Mouse (Mus musculus) central nervous system, embryonic 14 days (tissue): Measurements from ENCODE around the gene Gm17175. TPM values are rescaled to one million over a fixed set of nuclear protein-coding genes. Genes with fewer than 3 reads are reported as not detected.

Experiments used
- polyA plus RNA-seq: library from polyadenylated mRNA; depleted of rRNA; stranded (reverse); fragments of >200 nt; gene quantifications from 2 replicates; pipeline ENCODE4 v1.2.3, GENCODE M21; 2012; rRNA removed

Gm17175 gene
- not detected in 2 replicates for polyA plus RNA-seq

DNA sequence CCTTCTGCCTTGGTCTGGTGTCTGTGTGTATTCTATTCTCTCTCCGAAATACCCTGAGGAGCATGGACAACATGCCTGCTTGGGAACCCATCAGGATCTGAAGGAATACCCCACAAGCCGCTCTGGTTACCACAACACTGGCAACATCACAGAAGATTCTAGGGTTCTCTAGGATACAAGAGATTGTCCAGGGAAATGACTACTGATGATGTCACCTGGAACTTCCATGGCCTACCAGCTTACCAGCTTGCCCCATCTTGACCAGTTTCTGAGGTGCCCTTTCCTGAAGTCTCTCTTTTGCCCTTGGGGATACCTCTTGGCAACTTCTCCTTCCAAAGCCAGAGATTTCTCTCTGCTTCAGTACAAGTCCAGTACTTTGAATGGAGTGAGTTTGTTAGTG, at the start of gene Gm17175:
TSS of gene Gm17175 (minus strand) at position 101 of the 400 bp plus-strand sequence.

DNA sequence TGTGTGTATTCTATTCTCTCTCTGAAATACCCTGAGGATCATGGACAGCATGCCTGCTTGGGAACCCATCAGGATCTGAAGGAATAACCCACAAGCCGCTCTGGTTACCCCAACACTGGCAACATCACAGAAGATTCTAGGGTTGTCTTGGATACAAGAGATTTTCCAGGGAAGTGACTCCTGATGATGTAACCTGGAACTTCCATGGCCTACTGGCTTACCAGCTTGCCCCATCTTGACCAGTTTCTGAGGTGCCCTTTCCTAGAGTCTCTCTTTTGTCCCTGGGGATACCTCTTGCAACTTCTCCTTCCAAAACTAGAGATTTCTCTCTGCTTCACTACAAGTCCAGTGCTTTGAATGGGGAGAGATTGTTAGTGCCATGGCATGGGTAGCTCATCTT, 37.3 kb upstream of the Gm17175 start, which contains the start of gene Gm17078:
TSS of gene Gm17078 (minus strand) at position 101 of the 400 bp plus-strand sequence.

DNA sequence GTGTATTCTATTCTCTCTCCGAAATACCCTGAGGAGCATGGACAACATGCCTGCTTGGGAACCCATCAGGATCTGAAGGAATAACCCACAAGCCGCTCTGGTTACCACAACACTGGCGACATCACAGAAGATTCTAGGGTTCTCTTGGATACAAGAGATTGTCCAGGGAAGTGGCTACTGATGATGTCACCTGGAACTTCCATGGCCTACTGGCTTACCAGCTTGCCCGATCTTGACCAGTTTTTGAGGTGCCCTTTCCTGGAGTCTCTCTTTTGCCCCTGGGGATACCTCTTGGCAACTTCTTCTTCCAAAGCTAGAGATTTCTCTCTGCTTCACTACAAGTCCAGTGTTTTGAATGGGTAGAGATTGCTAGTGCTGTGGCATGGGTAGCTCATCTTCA, 18.2 kb upstream of the Gm17175 start, which contains the start of gene Gm17174:
TSS of gene Gm17174 (minus strand) at position 101 of the 400 bp plus-strand sequence.

DNA sequence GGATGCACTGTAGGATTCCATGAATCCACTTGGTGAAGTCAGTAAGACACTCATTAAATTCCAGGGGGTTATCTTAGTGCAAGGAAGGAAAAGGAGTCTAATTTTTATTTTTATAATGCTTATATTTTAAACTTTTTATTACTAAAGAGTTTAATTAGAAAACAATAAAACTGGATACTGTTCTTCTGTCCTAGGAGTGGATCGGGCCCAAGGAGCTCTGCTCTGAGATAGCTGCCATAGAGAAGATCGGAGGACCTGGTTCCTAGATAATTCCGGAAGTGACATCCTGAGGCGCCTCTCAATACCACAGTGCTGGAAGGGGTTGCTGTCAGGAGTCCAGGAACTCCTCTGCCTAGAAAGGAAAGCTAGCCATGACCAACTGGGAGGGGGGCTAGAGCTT, 21.4 kb downstream of the Gm17175 start, which contains the start of gene Gm5622:
TSS of gene Gm5622 (plus strand) at position 301 of the 400 bp plus-strand sequence.

Other genes starting within 250 kb of the Gm17175 start
- gene Gm7247, start 212.3 kb downstream of the Gm17175 start, polyA plus RNA-seq = not detected in 2 replicates
- gene Vmn2r88, start 163.2 kb downstream of the Gm17175 start, polyA plus RNA-seq = not detected in 2 replicates
- not detected in 2 replicates for gene Vmn2r89, start 122.2 kb downstream of the Gm17175 start, polyA plus RNA-seq
- gene Gm5622, start 21.3 kb downstream of the Gm17175 start, polyA plus RNA-seq = not detected in 2 replicates
- gene Gm17174, start 18.1 kb upstream of the Gm17175 start, polyA plus RNA-seq = not detected in 2 replicates
- not detected in 2 replicates for gene Gm17078, start 37.2 kb upstream of the Gm17175 start, polyA plus RNA-seq
- not detected in 2 replicates for gene Gm4181, start 61.6 kb upstream of the Gm17175 start, polyA plus RNA-seq
- gene Gm17079, start 121.4 kb upstream of the Gm17175 start, polyA plus RNA-seq = not detected in 2 replicates
- not detected in 2 replicates for gene Gm5800, start 143.1 kb upstream of the Gm17175 start, polyA plus RNA-seq
- gene Ang4, start 199.5 kb upstream of the Gm17175 start, polyA plus RNA-seq = not detected in 2 replicates
- not detected in 2 replicates for gene AY358078, start 226.0 kb upstream of the Gm17175 start, polyA plus RNA-seq